Mouse (Mus musculus) bone marrow, adult 2 months (tissue): ENCODE data around the gene Farp1. TPM values are rescaled to one million over a fixed set of nuclear protein-coding genes. Genes with fewer than 3 reads are reported as not detected.

Experiments
- H3K27ac ChIP-seq: fragments of 200-500 bp; 2 replicates; pipeline ENCODE4 v1.5.1; 2012; ENCODE audit warnings: low read depth, mild to moderate bottlenecking, control low read depth, inconsistent platforms, low read length; ENCODE audit not compliant: control insufficient read depth, poor library complexity, insufficient read depth
- H3K4me1 ChIP-seq: fragments of 200-500 bp; 2 replicates; pipeline ENCODE4 v1.6.1; 2011; ENCODE audit warnings: low read length; ENCODE audit not compliant: control insufficient read depth, insufficient read depth
- H3K4me3 ChIP-seq: fragments of 200-500 bp; replicated peaks from 2 replicates; pipeline ENCODE3; 2011; ENCODE audit warnings: mild to moderate bottlenecking, low read depth, low read length, control low read depth; ENCODE audit not compliant: control insufficient read depth
- CTCF ChIP-seq: fragments of 200-500 bp; IDR thresholded peaks from 2 replicates; pipeline ENCODE4 v1.5.1; 2011; ENCODE audit warnings: low read length, control low read depth; ENCODE audit not compliant: control insufficient read depth, insufficient read depth
- POLR2A ChIP-seq: fragments of 200-500 bp; IDR thresholded peaks from 2 replicates; pipeline ENCODE4 v1.6.1; 2011; ENCODE audit warnings: low read depth, mild to moderate bottlenecking, control low read depth, low read length, borderline replicate concordance; ENCODE audit not compliant: control insufficient read depth
- WGBS: fragments of 180-500 bp; shearing (Covaris S2); methylation state at CpG from one replicate; pipeline ENCODE4 v1.1.7; 2018; 5-methylcytosine and 5-hydroxymethylcytosine counted together
- polyA plus RNA-seq: library from polyadenylated mRNA; stranded (reverse); fragments of >200 nt; gene quantifications from 2 replicates; pipeline ENCODE4 v1.2.4, GENCODE M21; 2011; ENCODE audit warnings: low replicate concordance; ENCODE audit not compliant: missing spikeins, insufficient read depth, insufficient read length

Farp1 gene
- polyA plus RNA-seq, 1 experiment: 4.2 TPM

GRCm38 (mm10) chr14:121112061-121112460 lies 77.1 kb downstream of the Farp1 start:
- 84% methylated on average over 8 of the region's 8 CpGs for WGBS
- TF ChIP-seq POLR2A (no peak), CTCF (no peak)
- Histone ChIP-seq H3K27ac (no peak overlapping the region), H3K4me1 (no peaks in the 10 kb centered on the region; the same call in 1 of the 2 replicates), H3K4me3 (no peak overlapping the region)

- 86% methylated on average over 6 of the region's 6 CpGs for WGBS
- TF ChIP-seq CTCF (no peak), POLR2A (no peak)
These were observed 78.8 kb downstream of the Farp1 start for GRCm38 (mm10) chr14:121113785-121114184.

DNA sequence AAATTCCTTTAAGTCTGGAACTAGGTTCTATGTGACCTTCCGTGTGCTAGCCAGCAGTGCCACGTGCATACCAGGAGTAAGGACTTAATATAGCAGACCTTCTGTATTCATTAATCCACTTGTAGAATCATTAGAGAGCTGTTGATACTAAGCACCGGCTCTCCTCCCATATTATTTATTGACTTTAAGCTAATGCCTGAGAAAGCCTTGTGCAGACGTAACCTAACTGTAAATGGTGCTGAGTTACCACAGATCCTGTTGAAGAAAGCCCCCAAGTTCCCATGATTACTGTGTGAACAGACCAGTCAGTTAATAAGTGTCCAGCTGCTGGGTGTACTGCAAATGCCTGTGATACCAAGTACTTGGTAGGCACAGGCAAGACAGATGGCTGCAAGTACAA lies 81.7 kb downstream of the Farp1 start:
- no peak overlapping the region for H3K4me3 ChIP-seq
- no peak overlapping the region for H3K27ac ChIP-seq
- WGBS: 85% methylated on average over 4 of the region's 4 CpGs
- TF ChIP-seq CTCF (no peak), POLR2A (no peak)
- H3K4me1 ChIP-seq: no peaks in the 10 kb centered on the region; the same call in 1 of the 2 replicates

More at GRCm38 (mm10) chr14:121113785-121114184, 78.8 kb downstream of the Farp1 start:
- no peaks in the 10 kb centered on the region; the same call in 1 of the 2 replicates for H3K4me1 ChIP-seq
- no peak overlapping the region for H3K27ac ChIP-seq
- H3K4me3 ChIP-seq: no peak overlapping the region

GRCm38 (mm10) chr14:121118860-121119259 lies 83.9 kb downstream of the Farp1 start:
- WGBS: 67% methylated on average over 7 of the region's 7 CpGs
- no peaks in the 10 kb centered on the region for H3K4me1 ChIP-seq
- no peak for TF ChIP-seq CTCF
- TF ChIP-seq POLR2A: no peak
- H3K4me3 ChIP-seq: no peak overlapping the region
- no peak overlapping the region for H3K27ac ChIP-seq

- TF ChIP-seq POLR2A (no peak), CTCF (no peak)
- no peaks in the 10 kb centered on the region for H3K4me1 ChIP-seq
- no peak overlapping the region for H3K4me3 ChIP-seq
- no peak overlapping the region for H3K27ac ChIP-seq
- 74% methylated on average over 3 of the region's 3 CpGs for WGBS
These were observed 86.7 kb downstream of the Farp1 start for GRCm38 (mm10) chr14:121121664-121122063.

GRCm38 (mm10) chr14:121122852-121123251 lies 87.9 kb downstream of the Farp1 start:
- no peak overlapping the region for H3K4me3 ChIP-seq
- TF ChIP-seq CTCF (no peak), POLR2A (no peak)
- no peak overlapping the region for H3K27ac ChIP-seq
- WGBS: 64% methylated on average over 2 of the region's 2 CpGs
- no peaks in the 10 kb centered on the region for H3K4me1 ChIP-seq

GRCm38 (mm10) chr14:121124409-121125010 lies 89.5 kb downstream of the Farp1 start:
- TF ChIP-seq CTCF (no peak), POLR2A (no peak)
- Histone ChIP-seq H3K4me3 (no peak overlapping the region), H3K4me1 (no peaks in the 10 kb centered on the region), H3K27ac (no peak overlapping the region)
- 81% methylated on average over 8 of the region's 8 CpGs for WGBS

DNA sequence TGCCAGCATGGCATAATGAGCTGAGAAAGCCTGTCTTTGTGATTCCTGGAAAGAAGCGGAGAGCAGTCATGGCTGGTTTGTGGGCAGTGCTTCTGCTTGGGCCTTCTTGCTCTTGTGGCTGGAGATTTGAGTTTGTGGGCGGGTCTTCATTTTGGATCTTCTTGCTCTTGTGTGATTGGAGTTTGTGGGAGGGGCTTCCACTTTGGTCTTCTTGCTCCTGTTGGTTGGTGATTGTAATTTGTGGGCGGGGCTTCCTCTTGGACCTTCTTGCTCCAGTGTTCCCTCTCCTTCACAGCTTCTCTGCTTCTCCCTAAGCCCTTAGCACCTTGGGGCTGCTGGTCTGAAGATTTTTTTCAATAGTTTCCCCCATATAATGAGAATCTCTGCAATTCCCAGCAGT lies 90.7 kb downstream of the Farp1 start:
- TF ChIP-seq CTCF (no peak), POLR2A (no peak)
- H3K27ac ChIP-seq: no peak overlapping the region
- WGBS: 79% methylated on average over 3 of the region's 3 CpGs
- H3K4me3 ChIP-seq: no peak overlapping the region
- no peaks in the 10 kb centered on the region for H3K4me1 ChIP-seq

- TF ChIP-seq POLR2A (no peak), CTCF (no peak)
- Histone ChIP-seq H3K27ac (no peak overlapping the region), H3K4me1 (no peaks in the 10 kb centered on the region; the same call in 1 of the 2 replicates), H3K4me3 (no peak overlapping the region)
- 79% methylated on average over 4 of the region's 4 CpGs for WGBS
These were observed 91.3 kb downstream of the Farp1 start for GRCm38 (mm10) chr14:121126291-121126690.
